Mouse (Mus musculus) stomach, postnatal 0 days (tissue): ENCODE results near the gene Dhcr24. TPM values are rescaled to one million over a fixed set of nuclear protein-coding genes. Genes with fewer than 3 reads are reported as not detected.
A peak's percentile ranks its signal among the peaks of the same experiment; 100 is the strongest.

ENCODE experiments used
- ATAC-seq: fragments of 200-750 bp; cut with Nextera tagmentation; 2 replicates; pipeline ENCODE4 v1.8.0; 2017; ENCODE audit not compliant: low FRiP score, low TSS enrichment
- DNase-seq: peaks from one replicate; pipeline ENCODE4 v3.0.0-alpha.2; 2016; ENCODE audit warnings: low spot score
- H3K27ac ChIP-seq: fragments of 300-500 bp; sonication (generic); replicated peaks from 2 replicates; pipeline ENCODE4 v1.5.1; 2014; ENCODE audit warnings: mild to moderate bottlenecking, control low read depth
- H3K27me3 ChIP-seq: fragments of 300-500 bp; sonication (generic); 2 replicates; pipeline ENCODE4 v1.6.1; 2014; ENCODE audit warnings: low read length; ENCODE audit not compliant: control insufficient read depth, insufficient read depth
- H3K36me3 ChIP-seq: fragments of 300-500 bp; sonication (generic); 2 replicates; pipeline ENCODE4 v1.6.1; 2014; ENCODE audit warnings: low read length, mixed read lengths; ENCODE audit not compliant: control insufficient read depth, insufficient read depth
- H3K4me1 ChIP-seq: fragments of 300-500 bp; sonication (generic); replicated peaks from 2 replicates; pipeline ENCODE4 v1.6.1; 2014; ENCODE audit warnings: antibody characterized with exemption; ENCODE audit not compliant: control insufficient read depth, insufficient read depth
- H3K4me2 ChIP-seq: fragments of 300-500 bp; sonication (generic); replicated peaks from 2 replicates; pipeline ENCODE4 v1.6.1; 2014; ENCODE audit warnings: low read depth, mild to moderate bottlenecking, control low read depth, moderate library complexity
- H3K4me3 ChIP-seq: fragments of 300-500 bp; sonication (generic); 2 replicates; pipeline ENCODE4 v1.5.1; 2014; ENCODE audit warnings: low read depth, low read length, control low read depth
- H3K9ac ChIP-seq: fragments of 300-500 bp; sonication (generic); 2 replicates; pipeline ENCODE4 v1.6.1; 2014; ENCODE audit warnings: mild to moderate bottlenecking, low read length, control low read depth, mixed read lengths
- H3K9me3 ChIP-seq: fragments of 300-500 bp; sonication (generic); 2 replicates; pipeline ENCODE4 v1.6.1; 2016; ENCODE audit warnings: low read length; ENCODE audit not compliant: control insufficient read depth
- CTCF ChIP-seq: IDR thresholded peaks from 2 replicates; pipeline ENCODE4 v1.5.1; 2016; ENCODE audit warnings: antibody characterized with exemption, low read depth, mild to moderate bottlenecking, moderate library complexity
- EP300 ChIP-seq: optimal IDR thresholded peaks from 2 replicates; pipeline ENCODE3; 2016; ENCODE audit warnings: antibody characterized with exemption
- WGBS: fragments of 180-500 bp; shearing (Covaris S2); extraction: QIAGEN DNeasy Blood & Tissue Kit; methylation state at CpG from one replicate; pipeline ENCODE4 v1.1.7; 2014; 5-methylcytosine and 5-hydroxymethylcytosine counted together
- polyA plus RNA-seq: library from polyadenylated mRNA; unstranded; fragments of >200 nt; fragmentation: Nextera tagmentation; extraction: Ambion mirVana; gene quantifications from 2 replicates; pipeline ENCODE4 v1.2.1, GENCODE M21; 2015

The Dhcr24 gene
- polyA plus RNA-seq, 1 experiment from 2014 or later = 7.1 TPM

- H3K36me3 ChIP-seq = no peaks in the 10 kb centered on the region
- TF ChIP-seq CTCF = peak; percentile 35; the same call in 1 of the 2 replicates
- TF ChIP-seq EP300 = no peak
- no peak overlapping the region for H3K4me3 ChIP-seq
- DNase-seq = no peak
- WGBS = 58% methylated on average over 7 of the region's 7 CpGs
- ATAC-seq = no peak
- H3K27me3 ChIP-seq = no peaks in the 10 kb centered on the region
- H3K27ac ChIP-seq = no peak overlapping the region
- no peak overlapping the region for H3K9ac ChIP-seq
- no peaks in the 10 kb centered on the region for H3K9me3 ChIP-seq
- no peak overlapping the region for H3K4me2 ChIP-seq
- H3K4me1 ChIP-seq = no peaks in the 10 kb centered on the region
Observed at GRCm38 (mm10) chr4:106593636-106594035, 32.8 kb downstream of the Dhcr24 start.

GRCm38 (mm10) chr4:106596200-106596599, 35.4 kb downstream of the Dhcr24 start:
- no peaks in the 10 kb centered on the region for H3K36me3 ChIP-seq
- ATAC-seq (no peak), DNase-seq (no peak)
- 69% methylated on average over 3 of the region's 3 CpGs for WGBS
- H3K4me1 ChIP-seq = no peaks in the 10 kb centered on the region
- no peaks in the 10 kb centered on the region for H3K27me3 ChIP-seq
- no peak overlapping the region for H3K4me2 ChIP-seq
- no peak overlapping the region for H3K4me3 ChIP-seq
- TF ChIP-seq EP300 = no peak
- peak; percentile 49 for TF ChIP-seq CTCF
- no peaks in the 10 kb centered on the region for H3K9me3 ChIP-seq
- no peak overlapping the region for H3K9ac ChIP-seq
- H3K27ac ChIP-seq = no peak overlapping the region

GRCm38 (mm10) chr4:106597055-106597454, 36.2 kb downstream of the Dhcr24 start:
- Histone ChIP-seq H3K36me3 (no peaks in the 10 kb centered on the region), H3K4me3 (no peak overlapping the region), H3K4me2 (no peak overlapping the region), H3K4me1 (no peaks in the 10 kb centered on the region), H3K27ac (no peak overlapping the region), H3K9ac (no peak overlapping the region), H3K9me3 (no peaks in the 10 kb centered on the region), H3K27me3 (no peaks in the 10 kb centered on the region)
- WGBS = 79% methylated on average over 9 of the region's 9 CpGs
- DNase-seq (no peak), ATAC-seq (no peak)
- TF ChIP-seq CTCF (no peak), EP300 (no peak)

DNA sequence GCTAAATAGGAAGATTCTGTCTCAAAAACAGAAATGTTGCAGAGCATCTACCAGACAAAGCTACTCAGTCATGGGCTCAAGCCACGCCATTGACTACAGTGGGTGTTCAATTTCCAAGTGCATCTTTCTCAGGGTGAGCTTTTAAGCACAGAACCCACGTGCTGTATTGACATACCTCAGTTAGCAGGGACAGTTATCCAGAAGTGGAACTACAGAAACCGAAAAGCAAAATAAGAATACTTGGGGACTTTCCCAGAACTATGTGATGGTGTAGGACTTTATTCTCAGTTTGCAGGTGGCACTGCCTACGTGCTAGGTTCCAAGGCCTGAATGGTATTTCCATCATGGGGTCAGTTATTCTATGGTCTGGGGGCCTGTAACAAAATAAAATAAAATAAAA, 36.9 kb downstream of the Dhcr24 start:
- DNase-seq = no peak
- no peaks in the 10 kb centered on the region for H3K27me3 ChIP-seq
- no peaks in the 10 kb centered on the region for H3K9me3 ChIP-seq
- H3K27ac ChIP-seq = no peak overlapping the region
- no peaks in the 10 kb centered on the region for H3K4me1 ChIP-seq
- no peak overlapping the region for H3K4me3 ChIP-seq
- H3K36me3 ChIP-seq = no peaks in the 10 kb centered on the region
- no peak for ATAC-seq
- WGBS = 78% methylated on average over 4 of the region's 4 CpGs
- H3K9ac ChIP-seq = no peak overlapping the region
- TF ChIP-seq CTCF = no peak
- no peak for TF ChIP-seq EP300
- H3K4me2 ChIP-seq = no peak overlapping the region

DNA sequence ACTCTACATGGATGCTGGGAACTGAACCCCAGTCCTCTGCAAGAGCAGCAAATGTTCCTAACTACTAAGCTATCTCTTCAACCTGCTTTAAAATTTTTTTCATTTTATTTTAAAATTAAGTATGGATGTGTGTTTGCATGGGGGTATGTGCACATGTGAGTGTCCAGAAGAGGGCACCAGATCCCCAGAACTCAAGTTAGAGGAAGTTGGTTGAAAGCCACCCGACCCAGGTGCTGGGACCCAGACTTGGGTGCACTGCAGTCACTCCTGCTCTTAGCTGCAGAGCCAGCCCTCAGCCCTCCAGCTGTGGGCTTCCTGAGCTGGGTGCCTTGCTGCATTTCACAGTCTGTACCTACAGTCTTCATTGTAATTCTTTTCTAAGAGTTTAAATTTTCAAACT, 38.6 kb downstream of the Dhcr24 start:
- DNase-seq (no peak), ATAC-seq (no peak)
- TF ChIP-seq EP300 (no peak), CTCF (0 out of 2 replicates have a peak, but pooled peaks have one; percentile 14)
- Histone ChIP-seq H3K27ac (no peak overlapping the region), H3K36me3 (no peaks in the 10 kb centered on the region), H3K9me3 (no peaks in the 10 kb centered on the region), H3K4me3 (no peak overlapping the region), H3K27me3 (no peaks in the 10 kb centered on the region), H3K4me2 (no peak overlapping the region), H3K4me1 (no peaks in the 10 kb centered on the region), H3K9ac (no peak overlapping the region)
- WGBS = 40% methylated on average over 1 of the region's 1 CpGs

- Histone ChIP-seq H3K4me2 (no peak overlapping the region), H3K36me3 (no peaks in the 10 kb centered on the region), H3K4me3 (no peak overlapping the region), H3K9me3 (no peaks in the 10 kb centered on the region), H3K9ac (no peak overlapping the region), H3K27me3 (no peaks in the 10 kb centered on the region), H3K4me1 (no peaks in the 10 kb centered on the region), H3K27ac (no peak overlapping the region)
- no peak for TF ChIP-seq CTCF
- TF ChIP-seq EP300 = no peak
- WGBS = 60% methylated on average over 4 of the region's 4 CpGs
- DNase-seq = no peak
- no peak for ATAC-seq
Observed at GRCm38 (mm10) chr4:106600770-106601169, 39.9 kb downstream of the Dhcr24 start.
